Mouse (Mus musculus): Measurements from ENCODE around the gene Zfp661.
"Not testable (repeated sequence)": the region's sequence is repeated elsewhere in the genome, so short reads cannot be mapped to it uniquely, and the experiment has no call there.

The Zfp661 gene

GRCm38 (mm10) chr2:127586694-127587513 is at the start of gene Zfp661, which contains the start of gene Mrps5:
TSS of gene Zfp661 (minus strand) at chr2:127587094.
TSS of gene Mrps5 (plus strand) at chr2:127587222.
- DNase-seq (ENCODE audit: low read depth, low spot score) = peak; percentile 58

GRCm38 (mm10) chr2:127635581-127635980 is 48.7 kb upstream of the Zfp661 start:
- no peak for DNase-seq (ENCODE audit: low read depth, low spot score)

GRCm38 (mm10) chr2:127632601-127633000 is 45.7 kb upstream of the Zfp661 start:
- no peak for DNase-seq (ENCODE audit: low read depth, low spot score)

- DNase-seq (ENCODE audit: low read depth, low spot score) = no peak
These were observed 41.2 kb upstream of the Zfp661 start for GRCm38 (mm10) chr2:127627990-127628570.

GRCm38 (mm10) chr2:127627354-127627753 is 40.5 kb upstream of the Zfp661 start:
- DNase-seq (ENCODE audit: low read depth, low spot score) = no peak

GRCm38 (mm10) chr2:127625659-127626058 is 38.8 kb upstream of the Zfp661 start:
- DNase-seq (ENCODE audit: low read depth, low spot score) = no peak

GRCm38 (mm10) chr2:127624786-127625185 is 37.9 kb upstream of the Zfp661 start:
- no peak for DNase-seq (ENCODE audit: low read depth, low spot score)

- no peak for DNase-seq (ENCODE audit: low read depth, low spot score)
These were observed 35.2 kb upstream of the Zfp661 start for GRCm38 (mm10) chr2:127622065-127622464.

- no peak for DNase-seq (ENCODE audit: low read depth, low spot score)
These were observed 32.4 kb upstream of the Zfp661 start for GRCm38 (mm10) chr2:127619311-127619710.

GRCm38 (mm10) chr2:127612288-127612687 is 25.4 kb upstream of the Zfp661 start:
- no peak for DNase-seq (ENCODE audit: low read depth, low spot score)

- DNase-seq (ENCODE audit: low read depth, low spot score) = no peak
These were observed 24.5 kb upstream of the Zfp661 start for GRCm38 (mm10) chr2:127611386-127611785.

GRCm38 (mm10) chr2:127608986-127609385 is 22.1 kb upstream of the Zfp661 start:
- DNase-seq (ENCODE audit: low read depth, low spot score) = no peak

- DNase-seq (ENCODE audit: low read depth, low spot score) = no peak
These were observed 21.3 kb upstream of the Zfp661 start for GRCm38 (mm10) chr2:127608234-127608633.

GRCm38 (mm10) chr2:127605203-127605602 is 18.3 kb upstream of the Zfp661 start:
- DNase-seq (ENCODE audit: low read depth, low spot score) = no peak

- not testable (repeated sequence) for DNase-seq (ENCODE audit: low read depth, low spot score)
These were observed 16.5 kb upstream of the Zfp661 start for GRCm38 (mm10) chr2:127603383-127603782.

- no peak for DNase-seq (ENCODE audit: low read depth, low spot score)
These were observed 3.9 kb upstream of the Zfp661 start for GRCm38 (mm10) chr2:127590840-127591239.

GRCm38 (mm10) chr2:127590204-127590603 is 3.3 kb upstream of the Zfp661 start:
- no peak for DNase-seq (ENCODE audit: low read depth, low spot score)

- no peak for DNase-seq (ENCODE audit: low read depth, low spot score)
These were observed 2.0 kb upstream of the Zfp661 start for GRCm38 (mm10) chr2:127588897-127589296.

- DNase-seq (ENCODE audit: low read depth, low spot score) = no peak
These were observed 585 bp upstream of the Zfp661 start for GRCm38 (mm10) chr2:127587514-127587844.

- DNase-seq (ENCODE audit: low read depth, low spot score) = peak; percentile 94
These were observed 2.4 kb downstream of the Zfp661 start for GRCm38 (mm10) chr2:127584436-127584858.

- no peak for DNase-seq (ENCODE audit: low read depth, low spot score)
These were observed 13.6 kb downstream of the Zfp661 start for GRCm38 (mm10) chr2:127573322-127573721.

GRCm38 (mm10) chr2:127559070-127559966 is 27.6 kb downstream of the Zfp661 start:
- DNase-seq (ENCODE audit: low read depth, low spot score) = peak; percentile 12
